Comparison of ENCODE assay signal across 17 mouse cellular contexts in genomic region chr4:88295537-88295936, GRCm38 (mm10).
DNase-seq lines count a peak whose midpoint lies in the region; ATAC-seq lines count a peak whose summit lies in the region.
"Had no signal": no experiment of that assay in that cellular context is flagged by ENCODE, and none has a peak within 500 bp of the region (broad histone marks: within the 10 kb centered on the region; RNA-seq: fewer than 3 reads in every experiment).

No protein-coding gene starts in this region.

- peak overlapping the region; percentile 14; the same call in 1 of the 2 replicates for H3K27ac ChIP-seq in forebrain, embryonic 15.5 days (replicated peaks)
- no peak overlapping the region for H3K27ac ChIP-seq in forebrain, embryonic 11.5 days (ENCODE audit: low read depth, low read length)
- no peak overlapping the region for H3K27ac ChIP-seq in hindbrain, embryonic 16.5 days (ENCODE audit: low read depth, low read length)
- H3K27ac ChIP-seq in hindbrain, embryonic 12.5 days, result no peak overlapping the region
- no peak overlapping the region; the same call in 1 of the 2 replicates for H3K27ac ChIP-seq in neural tube, embryonic 14.5 days (ENCODE audit: low read depth, low read length)
- H3K27ac ChIP-seq: embryonic facial prominence, embryonic 12.5 days; forebrain, embryonic 12.5 days; heart, adult 2 months; hindbrain, embryonic 15.5 days had no signal

- H3K4me1 ChIP-seq in forebrain, embryonic 15.5 days, result peaks cover 9% of the 10 kb centered on the region; the same call in 1 of the 2 replicates
- H3K4me1 ChIP-seq in forebrain, embryonic 11.5 days (replicated peaks; ENCODE audit: control insufficient read depth, insufficient read depth, low read length), result no peaks in the 10 kb centered on the region
- H3K4me1 ChIP-seq in hindbrain, embryonic 16.5 days (ENCODE audit: control insufficient read depth, insufficient read depth, low read depth, low read length), result no peaks in the 10 kb centered on the region
- no peaks in the 10 kb centered on the region for H3K4me1 ChIP-seq in hindbrain, embryonic 12.5 days
- peaks cover 4% of the 10 kb centered on the region; the same call in 1 of the 2 replicates for H3K4me1 ChIP-seq in neural tube, embryonic 14.5 days (ENCODE audit: control insufficient read depth, insufficient read depth, low read length)
- H3K4me1 ChIP-seq: embryonic facial prominence, embryonic 12.5 days had no signal

- H3K27me3 ChIP-seq in forebrain, embryonic 15.5 days, result no peaks in the 10 kb centered on the region
- H3K27me3 ChIP-seq in forebrain, embryonic 11.5 days (ENCODE audit: control insufficient read depth, insufficient read depth, low read length), result no peaks in the 10 kb centered on the region
- no peaks in the 10 kb centered on the region for H3K27me3 ChIP-seq in hindbrain, embryonic 16.5 days (replicated peaks; ENCODE audit: control insufficient read depth, insufficient read depth, low read length)
- no peaks in the 10 kb centered on the region for H3K27me3 ChIP-seq in hindbrain, embryonic 12.5 days
- no peaks in the 10 kb centered on the region for H3K27me3 ChIP-seq in neural tube, embryonic 14.5 days (ENCODE audit: control insufficient read depth, insufficient read depth, low read length)
- H3K27me3 ChIP-seq: embryonic facial prominence, embryonic 12.5 days; forebrain, embryonic 12.5 days; hindbrain, embryonic 15.5 days had no signal

- no peak for ATAC-seq in forebrain, embryonic 15.5 days (replicated peaks)
- no peak for ATAC-seq in forebrain, embryonic 11.5 days (replicated peaks; ENCODE audit: low FRiP score)
- 0 out of 2 replicates have a peak, but pooled peaks have one; percentile 56 for ATAC-seq in hindbrain, embryonic 16.5 days
- ATAC-seq in hindbrain, embryonic 12.5 days (ENCODE audit: low FRiP score), result no peak
- ATAC-seq in neural tube, embryonic 14.5 days (ENCODE audit: low read depth), result peak; percentile 67; the same call in 1 of the 2 replicates

- DNase-seq in forebrain, embryonic 11.5 days (ENCODE audit: low spot score), result no peak
- peak; percentile 23 for DNase-seq in brain, adult 2 months (ENCODE audit: low read depth, low spot score)
- no peak for DNase-seq in adrenal gland, adult 2 months
- DNase-seq: adrenal gland, postnatal 14 days; cerebellum, adult 11 months; cerebellum, adult 8-10 months; cerebellum, postnatal 25 days; heart, adult 2 months; kidney, adult 11 months had no signal

- H3K9ac ChIP-seq in forebrain, embryonic 15.5 days (replicated peaks), result no peak overlapping the region
- no peak overlapping the region for H3K9ac ChIP-seq in forebrain, embryonic 11.5 days (ENCODE audit: low read length)
- H3K9ac ChIP-seq in hindbrain, embryonic 16.5 days (ENCODE audit: low read depth, low read length), result no peak overlapping the region
- H3K9ac ChIP-seq in hindbrain, embryonic 12.5 days, result no peak overlapping the region
- H3K9ac ChIP-seq in neural tube, embryonic 14.5 days (replicated peaks; ENCODE audit: low read depth, low read length), result no peak overlapping the region
- H3K9ac ChIP-seq: embryonic facial prominence, embryonic 12.5 days; forebrain, embryonic 12.5 days; hindbrain, embryonic 15.5 days had no signal

- H3K4me3 ChIP-seq in forebrain, embryonic 15.5 days, result no peak overlapping the region
- H3K4me3 ChIP-seq in forebrain, embryonic 11.5 days (ENCODE audit: low read depth, low read length), result no peak overlapping the region
- no peak overlapping the region for H3K4me3 ChIP-seq in hindbrain, embryonic 16.5 days (ENCODE audit: low read length)
- no peak overlapping the region for H3K4me3 ChIP-seq in hindbrain, embryonic 12.5 days
- H3K4me3 ChIP-seq in neural tube, embryonic 14.5 days (ENCODE audit: low read depth, low read length), result no peak overlapping the region
- H3K4me3 ChIP-seq: embryonic facial prominence, embryonic 12.5 days; forebrain, embryonic 12.5 days; heart, adult 2 months; hindbrain, embryonic 15.5 days had no signal

- 54% methylated on average over 6 of the region's 6 CpGs for WGBS in forebrain, embryonic 15.5 days
- 76% methylated on average over 6 of the region's 6 CpGs for WGBS in forebrain, embryonic 11.5 days
- WGBS in hindbrain, embryonic 16.5 days, result 62% methylated on average over 6 of the region's 6 CpGs
- 78% methylated on average over 6 of the region's 6 CpGs for WGBS in hindbrain, embryonic 12.5 days
- 33% methylated on average over 6 of the region's 6 CpGs for WGBS in neural tube, embryonic 14.5 days

- no peak overlapping the region for H3K4me2 ChIP-seq in forebrain, embryonic 15.5 days (replicated peaks)
- H3K4me2 ChIP-seq in forebrain, embryonic 11.5 days (ENCODE audit: low read depth, low read length, severe bottlenecking), result no peak overlapping the region
- H3K4me2 ChIP-seq in hindbrain, embryonic 16.5 days (ENCODE audit: low read length), result no peak overlapping the region
- no peak overlapping the region for H3K4me2 ChIP-seq in hindbrain, embryonic 12.5 days (replicated peaks)
- H3K4me2 ChIP-seq in neural tube, embryonic 14.5 days (ENCODE audit: low read depth, low read length), result no peak overlapping the region
- H3K4me2 ChIP-seq: embryonic facial prominence, embryonic 12.5 days; forebrain, embryonic 12.5 days; heart, embryonic 11.5 days; hindbrain, embryonic 15.5 days had no signal

- H3K36me3 ChIP-seq in forebrain, embryonic 15.5 days, result no peaks in the 10 kb centered on the region
- H3K36me3 ChIP-seq in forebrain, embryonic 11.5 days (ENCODE audit: control insufficient read depth, insufficient read depth, low read length), result no peaks in the 10 kb centered on the region
- no peaks in the 10 kb centered on the region for H3K36me3 ChIP-seq in hindbrain, embryonic 16.5 days (ENCODE audit: control insufficient read depth, insufficient read depth, low read length)
- H3K36me3 ChIP-seq in hindbrain, embryonic 12.5 days, result no peaks in the 10 kb centered on the region
- H3K36me3 ChIP-seq in neural tube, embryonic 14.5 days (ENCODE audit: control insufficient read depth, insufficient read depth, low read length), result no peaks in the 10 kb centered on the region
- H3K36me3 ChIP-seq: embryonic facial prominence, embryonic 12.5 days; forebrain, embryonic 12.5 days; hindbrain, embryonic 15.5 days had no signal

- H3K9me3 ChIP-seq in forebrain, embryonic 15.5 days, result no peaks in the 10 kb centered on the region
- no peaks in the 10 kb centered on the region for H3K9me3 ChIP-seq in forebrain, embryonic 11.5 days (ENCODE audit: control insufficient read depth, low read length)
- H3K9me3 ChIP-seq in hindbrain, embryonic 16.5 days (ENCODE audit: control insufficient read depth, low read length), result no peaks in the 10 kb centered on the region
- no peaks in the 10 kb centered on the region for H3K9me3 ChIP-seq in hindbrain, embryonic 12.5 days (replicated peaks)
- no peaks in the 10 kb centered on the region for H3K9me3 ChIP-seq in neural tube, embryonic 14.5 days (ENCODE audit: control insufficient read depth, low read length)
- H3K9me3 ChIP-seq: embryonic facial prominence, embryonic 12.5 days; forebrain, embryonic 12.5 days; hindbrain, embryonic 15.5 days had no signal

Comparison
In these comparisons a context has a peak if more than half of its experiments do, and no peak if none do; other contexts are left out.
1. ATAC-seq: peak in hindbrain, embryonic 16.5 days (single experiment) and neural tube, embryonic 14.5 days (single experiment); none in forebrain, embryonic 15.5 days (single experiment), forebrain, embryonic 11.5 days (single experiment) and hindbrain, embryonic 12.5 days (single experiment).